14 mouse cellular contexts compared by ENCODE assay signal in the genomic region with DNA sequence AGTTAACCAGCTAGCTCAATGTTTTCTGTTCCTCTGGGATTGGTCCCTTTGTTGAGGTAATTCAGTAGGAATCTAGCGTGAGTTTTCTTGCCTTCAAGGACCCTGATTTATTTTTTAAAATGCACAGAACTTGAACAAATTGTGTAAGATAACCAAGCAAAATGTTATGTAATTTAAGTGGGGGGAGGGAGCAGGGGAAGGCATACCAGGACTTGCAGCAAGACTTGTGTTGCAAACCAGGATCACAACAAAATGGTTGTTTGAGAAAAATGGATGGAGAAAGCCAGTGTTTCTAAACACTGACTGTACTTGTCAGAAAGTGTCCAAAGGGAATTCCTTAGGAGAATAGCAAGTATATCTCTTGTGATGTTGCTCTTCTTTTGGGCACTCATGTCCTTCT.
"Had no signal": no experiment of that assay in that cellular context is flagged by ENCODE, and none has a peak within 500 bp of the region (broad histone marks: within the 10 kb centered on the region; RNA-seq: fewer than 3 reads in every experiment).

No protein-coding gene starts in this region.

- DNase-seq: gastrocnemius, postnatal 14 days; gastrocnemius, postnatal 36 days; heart, adult 18-20 months; heart, postnatal 4 days; kidney, adult 18-20 months; kidney, adult 8-10 months; kidney, postnatal 10 days; kidney, postnatal 25 days; kidney, postnatal 4 days; liver had no signal

- ATAC-seq: hindbrain, embryonic 16.5 days; inflammation-experienced regulatory T-cells, adult 6 months; intestine, embryonic 15.5 days; intestine, postnatal 0 days had no signal
